Mouse (Mus musculus): Measurements from ENCODE around the gene Hoxc9.

DNA sequence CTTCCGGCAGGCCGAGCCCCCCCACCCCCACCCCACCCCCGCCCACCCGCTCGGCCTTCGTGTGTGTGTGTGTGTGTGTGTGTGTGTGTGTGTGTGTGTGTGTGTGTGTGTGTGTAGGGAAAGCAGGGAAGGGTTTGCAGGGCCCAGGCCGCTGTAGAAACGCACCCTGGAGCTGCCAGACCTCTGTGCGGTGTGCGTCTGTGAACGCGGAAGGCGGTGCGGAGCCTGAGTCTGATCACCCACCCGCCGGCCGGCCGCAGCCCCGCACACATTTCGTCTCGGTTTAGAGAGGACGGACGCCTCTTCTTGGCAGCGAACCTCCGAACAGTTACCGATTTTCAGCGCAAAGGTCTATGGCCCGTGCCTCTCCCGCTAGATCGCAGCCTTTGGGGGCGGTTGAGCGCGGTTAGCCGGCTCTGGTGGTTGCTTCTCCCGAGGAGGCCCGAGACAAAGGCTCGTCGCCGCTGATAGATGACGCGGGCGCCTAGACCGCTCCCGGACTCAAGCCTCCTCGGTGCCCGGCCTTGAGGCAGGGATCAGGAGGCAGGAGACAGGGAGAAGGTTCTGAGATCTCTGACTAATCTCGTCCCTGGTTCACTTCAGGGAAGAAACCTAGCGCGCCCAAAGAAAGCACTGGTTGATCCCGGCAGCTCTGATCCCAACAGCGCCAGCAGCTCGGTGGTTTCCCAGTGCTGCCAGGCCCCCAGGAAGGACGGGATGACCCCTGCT, 33.3 kb upstream of the Hoxc9 start:
- no peak for TF ChIP-seq EP300 (optimal IDR thresholded peaks at IDR 0.05)
- peak; percentile 50; the same call in 1 of the 2 replicates for TF ChIP-seq CTCF (IDR thresholded peaks at IDR 0.05; ENCODE audit: low read depth)

Data from stomach, postnatal 0 days (tissue).